ENCODE assay signal across 18 mouse cellular contexts in genomic region chr13:53392910-53393309, GRCm38 (mm10). TPM values are rescaled to one million over a fixed set of nuclear protein-coding genes. Genes with fewer than 3 reads are reported as not detected.
A peak's percentile ranks its signal among the peaks of the same experiment; 100 is the strongest.
DNase-seq lines count a peak whose midpoint lies in the region; ATAC-seq and TF ChIP-seq lines count a peak whose summit lies in the region.
"Had no signal": no experiment of that assay in that cellular context is flagged by ENCODE, and none has a peak within 500 bp of the region (broad histone marks: within the 10 kb centered on the region; RNA-seq: fewer than 3 reads in every experiment).

No protein-coding gene starts in this region.

- no peak for ATAC-seq in megakaryocyte progenitor cell, adult 5-6 weeks (replicated peaks; ENCODE audit: poor library complexity)
- ATAC-seq: forebrain, embryonic 14.5 days; inflammation-experienced regulatory T-cells, adult 6 months had no signal

- H3K4me3 ChIP-seq in left cerebral cortex, adult 2 months, result no peak overlapping the region
- H3K4me3 ChIP-seq in cortical plate, adult 2 months (ENCODE audit: insufficient read depth, low read length), result no peak overlapping the region
- H3K4me3 ChIP-seq: gastrocnemius, adult 2 months; heart, embryonic 12.5 days; megakaryocyte, embryonic 14.5 days; stomach, embryonic 15.5 days had no signal

- TF ChIP-seq CTCF in left cerebral cortex, adult 2 months (IDR thresholded peaks at IDR 0.05), result peak; percentile 11
- 0 out of 2 replicates have a peak, but pooled peaks have one; percentile 6 for TF ChIP-seq CTCF in cortical plate, adult 2 months (IDR thresholded peaks at IDR 0.05; ENCODE audit: extremely low read depth, insufficient read depth, low read length)

- no peaks in the 10 kb centered on the region for H3K4me1 ChIP-seq in cortical plate, adult 2 months (ENCODE audit: control insufficient read depth, insufficient read depth, low read length)
- H3K4me1 ChIP-seq: megakaryocyte, embryonic 14.5 days; stomach, embryonic 15.5 days had no signal

- no peak for TF ChIP-seq POLR2A in cortical plate, adult 2 months (IDR thresholded peaks at IDR 0.05; ENCODE audit: extremely low read depth, insufficient read depth, low read length)

- no peak overlapping the region for H3K27ac ChIP-seq in left cerebral cortex, adult 2 months
- H3K27ac ChIP-seq in cortical plate, adult 2 months (ENCODE audit: insufficient read depth, low read length), result no peak overlapping the region
- H3K27ac ChIP-seq: gastrocnemius, adult 2 months; neural tube, embryonic 13.5 days; stomach, embryonic 15.5 days had no signal

- DNase-seq in heart, adult 11 months, result peak; percentile 28
- DNase-seq in heart, adult 8-10 months (ENCODE audit: low spot score), result no peak
- DNase-seq in left cerebral cortex, adult 2 months (ENCODE audit: extremely low spot score in 1 of 2, low spot score in 2 of 2), result no peak
- DNase-seq in left cerebral cortex, adult 11 months (ENCODE audit: low spot score), result no peak
- peak; percentile 13 for DNase-seq in ES-CJ7 (ENCODE audit: low read depth, low spot score)
- DNase-seq: cerebellum, adult 9-11 months; gastrocnemius, adult 2 months; liver; lung, adult 2 months; thymus, postnatal 25 days had no signal

- intact Hi-C loops in left cerebral cortex, adult 2 months (cut with DNase I), result no loop called here

RNA-seq across cellular contexts. Expression of gene Sptlc1, which starts 15.7 kb away (rescaled TPM):
- 10 to 100 TPM; 13.3 to 15.1 (median 14.5) TPM for total RNA-seq in heart, adult 8-10 months (2022)
- total RNA-seq in left cerebral cortex, adult 2 months (2021), result 10 to 100 TPM; 27.7 to 28.4 TPM
- polyA plus RNA-seq in cortical plate, adult 2 months (2012; rRNA removed), result 25.1 and 25.9 TPM in 2 replicates
- 19.8 and 25.4 TPM in 2 replicates for total RNA-seq in megakaryocyte progenitor cell, adult 5-6 weeks (2015)
- 34.0 and 40.4 TPM in 2 replicates for total RNA-seq in megakaryocyte progenitor cell, adult 5-6 weeks (2017)

Comparison
In these comparisons a context has a peak if more than half of its experiments do, and no peak if none do; other contexts are left out.
1. DNase-seq: peak in heart, adult 11 months (single experiment) and ES-CJ7 (single experiment); none in heart, adult 8-10 months (single experiment), left cerebral cortex, adult 2 months (0 of 2) and left cerebral cortex, adult 11 months (single experiment).